Mouse (Mus musculus) adrenal gland (tissue): ENCODE data around the gene Zfp503.

Experiments
- intact Hi-C: fragments of 180-260 bp; cut with DNase I; formaldehyde crosslinking; loops from one replicate; pipeline ENCODE4 v1.15.1; 2025

The Zfp503 gene

GRCm38 (mm10) chr14:21993251-21994060, 4.1 kb upstream of the Zfp503 start:
- intact Hi-C loops: loop anchor here (5.0 kb wide), 2 partner anchors 454 to 814 kb away; no protein-coding TSS in a partner anchor

- intact Hi-C loops: loop anchor here (5.0 kb wide), 2 partner anchors 455 to 815 kb away; no protein-coding TSS in a partner anchor
These were observed 3.0 kb upstream of the Zfp503 start for GRCm38 (mm10) chr14:21992321-21992885.

GRCm38 (mm10) chr14:21991856-21992255, 2.5 kb upstream of the Zfp503 start:
- intact Hi-C loops: loop anchor here (5.0 kb wide), 2 partner anchors 455 to 815 kb away; no protein-coding TSS in a partner anchor

GRCm38 (mm10) chr14:21991251-21991780, 1.9 kb upstream of the Zfp503 start:
- intact Hi-C loops: loop anchor here (5.0 kb wide), 2 partner anchors 456 to 816 kb away; no protein-coding TSS in a partner anchor

- intact Hi-C loops: loop anchor here (5.0 kb wide), 2 partner anchors 457 to 817 kb away; no protein-coding TSS in a partner anchor
These were observed 1.1 kb upstream of the Zfp503 start for GRCm38 (mm10) chr14:21990321-21991021.

- intact Hi-C loops: loop anchor here (5.0 kb wide), 1 partner anchor 589 kb away; no protein-coding TSS in a partner anchor
These were observed 667 bp downstream of the Zfp503 start for GRCm38 (mm10) chr14:21988577-21989290.

- intact Hi-C loops: loop anchor here (5.0 kb wide), 1 partner anchor 589 kb away; no protein-coding TSS in a partner anchor
These were observed 1.5 kb downstream of the Zfp503 start for GRCm38 (mm10) chr14:21987660-21988576.

GRCm38 (mm10) chr14:21986733-21987659, 2.4 kb downstream of the Zfp503 start:
- intact Hi-C loops: loop anchor here (5.0 kb wide), 1 partner anchor 590 kb away; no protein-coding TSS in a partner anchor

GRCm38 (mm10) chr14:21985981-21986732, 3.2 kb downstream of the Zfp503 start:
- intact Hi-C loops: loop anchor here (5.0 kb wide), 1 partner anchor 591 kb away; no protein-coding TSS in a partner anchor

- intact Hi-C loops: loop anchor here (5.0 kb wide), 1 partner anchor 592 kb away; no protein-coding TSS in a partner anchor
These were observed 3.9 kb downstream of the Zfp503 start for GRCm38 (mm10) chr14:21985426-21985931.

- intact Hi-C loops: loop anchor here (5.0 kb wide), 2 partner anchors 83 to 592 kb away; no protein-coding TSS in a partner anchor
These were observed 4.5 kb downstream of the Zfp503 start for GRCm38 (mm10) chr14:21984757-21985425.

GRCm38 (mm10) chr14:21983950-21984730, 5.3 kb downstream of the Zfp503 start:
- intact Hi-C loops: loop anchor here (5.0 kb wide), 1 partner anchor 82 kb away; no protein-coding TSS in a partner anchor

- intact Hi-C loops: loop anchor here (5.0 kb wide), 1 partner anchor 81 kb away; no protein-coding TSS in a partner anchor
These were observed 6.0 kb downstream of the Zfp503 start for GRCm38 (mm10) chr14:21983311-21983949.

GRCm38 (mm10) chr14:21982592-21983310, 6.7 kb downstream of the Zfp503 start:
- intact Hi-C loops: loop anchor here (5.0 kb wide), 1 partner anchor 80 kb away; no protein-coding TSS in a partner anchor
